Mouse (Mus musculus): ENCODE measurements around the gene Smim24. TPM values are rescaled to one million over a fixed set of nuclear protein-coding genes. Genes with fewer than 3 reads are reported as not detected.

Smim24 gene
- 8.7 TPM for polyA plus RNA-seq (2017; shearing (Covaris generic))

DNA sequence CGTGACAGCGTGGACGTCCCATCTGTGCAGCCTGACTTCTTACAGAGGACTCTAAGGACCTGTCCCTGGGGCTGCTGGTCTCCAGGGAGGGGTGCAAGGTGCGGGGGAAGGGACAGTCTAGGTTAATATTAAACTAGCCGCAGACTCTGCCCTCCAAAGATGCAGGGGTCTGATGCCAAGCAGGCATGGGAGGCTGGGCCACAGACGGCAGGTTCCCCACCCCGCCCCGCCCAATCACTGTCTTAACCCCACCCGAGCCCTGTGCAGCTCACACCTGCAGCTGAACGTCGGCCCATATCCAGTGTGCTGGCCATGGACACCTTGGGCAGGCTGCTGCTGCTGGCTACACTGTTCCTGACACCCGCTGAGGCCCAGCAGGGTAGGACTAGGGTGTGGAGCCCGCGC lies at the start of gene Smim24:
Gene Smim24 (plus strand): TSS at position 271 of the 405 bp plus-strand sequence.

GRCm38 (mm10) chr10:81350351-81351063 lies 42.3 kb upstream of the Smim24 start, which contains the start of gene Hmg20b:
TSS of gene Hmg20b (minus strand) at chr10:81350480.

DNA sequence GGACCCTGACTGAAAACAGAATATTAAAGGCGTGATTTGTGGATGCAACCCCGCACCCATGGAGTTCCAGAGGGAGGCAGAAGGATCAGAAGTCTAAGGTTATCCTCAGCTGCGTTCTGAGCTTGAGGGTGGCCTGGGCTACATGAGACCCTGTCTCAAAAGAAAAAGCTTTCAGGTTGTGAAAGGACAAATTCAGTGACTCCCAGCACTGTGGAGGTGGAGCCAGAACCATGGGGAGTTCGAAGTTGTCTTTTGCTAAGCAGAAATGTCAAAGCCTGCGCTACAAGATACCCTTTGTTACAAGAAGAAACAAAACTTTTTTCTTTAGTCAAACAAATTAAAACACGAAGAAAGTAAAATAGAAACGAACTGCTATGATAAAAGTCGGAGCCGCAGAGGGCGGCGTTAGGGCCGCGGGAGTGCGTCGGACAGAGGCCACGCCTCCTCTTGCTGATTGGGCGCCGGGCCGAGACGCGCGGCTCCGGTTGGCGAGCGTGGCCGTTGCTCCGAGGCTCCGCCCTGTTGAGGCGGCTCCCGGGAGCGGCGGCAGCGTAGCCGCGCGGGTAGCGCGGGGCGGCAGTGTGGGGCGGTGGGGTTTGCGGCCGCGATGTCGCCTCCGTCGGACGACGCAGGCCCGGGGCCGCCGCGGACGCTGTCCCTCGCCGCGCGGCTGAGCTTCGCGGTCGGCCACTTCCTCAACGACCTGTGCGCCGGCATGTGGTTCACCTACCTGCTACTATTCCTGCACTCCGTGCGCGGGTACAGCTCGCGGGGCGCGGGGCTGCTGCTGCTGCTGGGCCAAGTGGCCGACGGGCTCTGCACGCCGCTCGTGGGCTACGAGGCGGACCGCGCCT lies 35.6 kb upstream of the Smim24 start, which contains the start of gene Mfsd12:
Gene Mfsd12 (plus strand): TSS at position 501 of the 854 bp plus-strand sequence.

GRCm38 (mm10) chr10:81365672-81366476 lies 27.0 kb upstream of the Smim24 start, which contains the start of gene 4930404N11Rik:
TSS of gene 4930404N11Rik (minus strand) at chr10:81365816.

GRCm38 (mm10) chr10:81377793-81378552 lies 14.9 kb upstream of the Smim24 start, which contains the start of gene Fzr1:
TSS of gene Fzr1 (minus strand) at chr10:81378516.

DNA sequence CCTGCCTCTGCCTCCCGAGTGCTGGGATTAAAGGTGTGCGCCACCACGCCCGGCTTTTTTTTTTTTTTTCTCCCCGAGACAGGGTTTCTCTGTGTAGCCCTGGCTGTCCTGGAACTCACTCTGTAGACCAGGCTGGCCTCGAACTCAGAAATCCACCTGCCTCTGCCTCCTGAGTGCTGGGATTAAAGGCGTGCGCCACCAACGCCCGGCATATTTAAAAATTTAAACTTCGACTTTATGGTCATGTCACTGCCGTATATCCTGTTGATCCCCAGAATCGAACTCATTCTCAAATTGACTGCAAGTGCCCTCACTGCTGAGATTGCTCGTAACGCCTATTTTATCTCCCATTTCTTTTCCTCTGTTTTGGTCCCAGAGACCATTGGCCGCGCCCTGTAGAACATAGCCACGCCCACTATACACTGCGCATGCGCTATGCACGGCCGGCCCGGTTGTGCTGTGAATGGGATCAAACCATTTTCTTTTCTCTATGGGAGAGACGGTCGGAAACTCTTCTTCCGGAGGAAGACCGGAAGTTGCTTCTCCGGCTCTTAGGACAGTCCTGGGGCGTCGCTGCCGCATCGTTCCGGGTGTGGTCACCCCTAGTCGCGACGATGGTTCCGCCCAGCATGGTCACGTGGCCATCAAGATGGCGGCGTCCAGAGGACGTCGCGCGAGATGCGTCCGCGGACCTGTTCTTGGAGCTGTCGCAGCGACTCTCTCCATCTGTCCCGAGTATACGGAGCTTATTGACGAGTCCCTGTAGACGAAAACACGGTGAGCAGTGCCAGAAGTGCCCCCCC lies 8.8 kb upstream of the Smim24 start, which contains the start of the genes Dohh and Gm48551:
Gene Dohh (plus strand): TSS at position 627 of the 803 bp plus-strand sequence.
Gene Gm48551 (plus strand): TSS at position 665 of the 803 bp plus-strand sequence.

GRCm38 (mm10) chr10:81388505-81389055 lies 4.3 kb upstream of the Smim24 start, which contains the start of gene Gm48552:
TSS of gene Gm48552 (plus strand) at chr10:81389005.

Other genes starting within 250 kb of the Smim24 start
- gene Pias4, start 225.1 kb upstream of the Smim24 start, polyA plus RNA-seq (2017; shearing (Covaris generic)): 32.1 TPM
- 984 TPM for gene Eef2, start 216.4 kb upstream of the Smim24 start, polyA plus RNA-seq (2017; shearing (Covaris generic))
- gene Dapk3, start 210.0 kb upstream of the Smim24 start, polyA plus RNA-seq (2017; shearing (Covaris generic)): 12.1 TPM
- gene 4930442H23Rik, start 209.2 kb upstream of the Smim24 start, polyA plus RNA-seq (2017; shearing (Covaris generic)): not detected
- gene Nmrk2, start 191.0 kb upstream of the Smim24 start, polyA plus RNA-seq (2017; shearing (Covaris generic)): 0.37 TPM
- 9.0 TPM for gene Atcay, start 162.2 kb upstream of the Smim24 start, polyA plus RNA-seq (2017; shearing (Covaris generic))
- gene Zfr2, start 159.9 kb upstream of the Smim24 start, polyA plus RNA-seq (2017; shearing (Covaris generic)): 3.7 TPM
- gene Matk, start 140.1 kb upstream of the Smim24 start, polyA plus RNA-seq (2017; shearing (Covaris generic)): 134 TPM
- gene Mrpl54, start 126.1 kb upstream of the Smim24 start, polyA plus RNA-seq (2017; shearing (Covaris generic)): 139 TPM
- 38.6 TPM for gene Apba3, start 126.1 kb upstream of the Smim24 start, polyA plus RNA-seq (2017; shearing (Covaris generic))
- 8.3 TPM for gene Tjp3, start 101.5 kb upstream of the Smim24 start, polyA plus RNA-seq (2017; shearing (Covaris generic))
- gene Pip5k1c, start 100.1 kb upstream of the Smim24 start, polyA plus RNA-seq (2017; shearing (Covaris generic)): 32.1 TPM
- gene Cactin, start 71.9 kb upstream of the Smim24 start, polyA plus RNA-seq (2017; shearing (Covaris generic)): 16.6 TPM
- gene Tbxa2r, start 64.3 kb upstream of the Smim24 start, polyA plus RNA-seq (2017; shearing (Covaris generic)): 41.7 TPM
- not detected for gene Gipc3, start 49.8 kb upstream of the Smim24 start, polyA plus RNA-seq (2017; shearing (Covaris generic))
- 28.8 TPM for gene Hmg20b, start 42.6 kb upstream of the Smim24 start, polyA plus RNA-seq (2017; shearing (Covaris generic))
- 1.5 TPM for gene Mfsd12, start 35.6 kb upstream of the Smim24 start, polyA plus RNA-seq (2017; shearing (Covaris generic))
- gene 4930404N11Rik, start 27.2 kb upstream of the Smim24 start, polyA plus RNA-seq (2017; shearing (Covaris generic)): 0.82 TPM
- 16.3 TPM for gene Fzr1, start 14.5 kb upstream of the Smim24 start, polyA plus RNA-seq (2017; shearing (Covaris generic))
- gene Dohh, start 8.6 kb upstream of the Smim24 start, polyA plus RNA-seq (2017; shearing (Covaris generic)): 32.9 TPM
- 3.4 TPM for gene Gm48551, start 8.6 kb upstream of the Smim24 start, polyA plus RNA-seq (2017; shearing (Covaris generic))
- gene Gm48552, start 4.0 kb upstream of the Smim24 start, polyA plus RNA-seq (2017; shearing (Covaris generic)): 0.91 TPM
- 23.6 TPM for gene Nfic, start 62.6 kb downstream of the Smim24 start, polyA plus RNA-seq (2017; shearing (Covaris generic))
- gene Celf5, start 89.7 kb downstream of the Smim24 start, polyA plus RNA-seq (2017; shearing (Covaris generic)): 0.17 TPM
- gene Ncln, start 103.3 kb downstream of the Smim24 start, polyA plus RNA-seq (2017; shearing (Covaris generic)): 133 TPM
- gene S1pr4, start 107.1 kb downstream of the Smim24 start, polyA plus RNA-seq (2017; shearing (Covaris generic)): 96.9 TPM
- 19.4 TPM for gene Gna15, start 131.2 kb downstream of the Smim24 start, polyA plus RNA-seq (2017; shearing (Covaris generic))
- gene Gna11, start 152.1 kb downstream of the Smim24 start, polyA plus RNA-seq (2017; shearing (Covaris generic)): 7.0 TPM
- gene Aes, start 166.4 kb downstream of the Smim24 start, polyA plus RNA-seq (2017; shearing (Covaris generic)): 134 TPM
- gene Tle2, start 181.5 kb downstream of the Smim24 start, polyA plus RNA-seq (2017; shearing (Covaris generic)): 1.6 TPM
- gene Tle6, start 208.0 kb downstream of the Smim24 start, polyA plus RNA-seq (2017; shearing (Covaris generic)): 2.3 TPM
- 3.6 TPM for gene BC025920, start 213.2 kb downstream of the Smim24 start, polyA plus RNA-seq (2017; shearing (Covaris generic))
- 25.2 TPM for gene Sirt6, start 234.7 kb downstream of the Smim24 start, polyA plus RNA-seq (2017; shearing (Covaris generic))
- gene Ankrd24, start 235.5 kb downstream of the Smim24 start, polyA plus RNA-seq (2017; shearing (Covaris generic)): 0.88 TPM